Mouse (Mus musculus) brain, embryonic 14.5 days (tissue): ENCODE measurements around the gene Erbb4. TPM values are rescaled to one million over a fixed set of nuclear protein-coding genes. Genes with fewer than 3 reads are reported as not detected.

ENCODE experiments used
- DNase-seq: peaks from one replicate; pipeline ENCODE4 v3.0.0-alpha.2; 2011; ENCODE audit warnings: low read depth
- CTCF ChIP-seq: fragments of 200-500 bp; IDR thresholded peaks from 2 replicates; pipeline ENCODE4 v1.5.1; 2012; ENCODE audit warnings: inconsistent platforms, mild to moderate bottlenecking, moderate library complexity, borderline replicate concordance; ENCODE audit not compliant: insufficient read depth, insufficient read length; ENCODE audit errors: extremely low read depth
- POLR2A ChIP-seq: fragments of 200-500 bp; IDR thresholded peaks from 2 replicates; pipeline ENCODE4 v1.6.1; 2012; ENCODE audit warnings: mild to moderate bottlenecking, inconsistent platforms, borderline replicate concordance; ENCODE audit not compliant: poor library complexity, insufficient read depth, insufficient read length, severe bottlenecking; ENCODE audit errors: extremely low read depth
- polyA plus RNA-seq: library from polyadenylated mRNA; depleted of rRNA; stranded (reverse); fragments of >200 nt; gene quantifications from 2 replicates; pipeline ENCODE4 v1.2.3, GENCODE M21; 2012

Gene Erbb4
- polyA plus RNA-seq, 1 experiment, result 12.2 TPM

DNA sequence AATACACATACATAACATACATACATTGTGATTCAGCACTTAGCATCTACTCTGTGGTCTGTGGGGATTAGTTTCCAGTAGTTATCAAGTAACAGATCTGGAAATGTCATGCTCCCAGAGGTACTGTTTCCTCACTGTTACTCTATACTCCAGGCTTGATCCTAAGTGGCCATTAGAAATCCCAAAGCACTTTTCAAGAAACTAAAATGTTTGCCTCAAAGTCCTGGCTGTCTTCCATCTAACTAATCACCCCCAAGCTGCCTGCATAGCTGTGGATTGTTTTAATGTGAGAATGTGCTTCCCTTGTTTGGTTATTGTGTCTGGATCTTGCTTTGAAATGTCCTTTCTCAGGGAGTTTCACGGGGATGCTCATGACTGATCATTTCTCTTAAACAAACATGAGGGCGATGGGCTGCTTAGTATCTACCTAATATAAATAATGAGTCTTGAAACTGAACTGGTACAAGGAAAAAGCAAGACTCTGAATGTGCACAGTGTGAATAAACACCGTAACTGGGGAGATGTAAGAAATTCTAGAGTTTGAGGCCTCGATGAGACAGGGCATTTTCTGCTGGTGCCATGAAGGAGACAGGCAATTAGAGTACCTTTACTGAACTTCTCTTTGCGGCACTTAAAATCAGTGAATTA is 683.4 kb downstream of the Erbb4 start:
- DNase-seq, result peak; percentile 49

DNA sequence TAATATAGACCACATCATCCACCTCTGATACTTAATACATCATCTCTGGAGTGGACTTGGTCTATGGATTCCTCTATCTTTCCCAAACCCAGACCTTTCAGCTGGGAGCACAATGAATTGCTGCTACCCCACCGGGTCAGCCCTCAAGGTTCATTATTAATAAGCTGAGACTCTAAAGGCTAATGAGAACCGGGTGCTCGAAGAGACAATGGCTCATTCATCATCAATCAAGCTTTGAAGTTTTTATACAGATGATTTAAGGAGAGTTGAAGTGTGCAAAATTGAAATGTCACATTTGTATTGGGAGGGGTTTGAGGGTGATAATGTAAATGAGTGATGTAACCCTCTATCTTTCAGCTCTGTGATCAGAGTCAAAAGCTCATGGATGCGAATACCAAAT is 706.7 kb downstream of the Erbb4 start:
- TF ChIP-seq CTCF (no peak), POLR2A (no peak)
- DNase-seq, result peak; percentile 61

More for the DNA sequence above, 683.4 kb downstream of the Erbb4 start:
- TF ChIP-seq CTCF (no peak), POLR2A (no peak)

DNA sequence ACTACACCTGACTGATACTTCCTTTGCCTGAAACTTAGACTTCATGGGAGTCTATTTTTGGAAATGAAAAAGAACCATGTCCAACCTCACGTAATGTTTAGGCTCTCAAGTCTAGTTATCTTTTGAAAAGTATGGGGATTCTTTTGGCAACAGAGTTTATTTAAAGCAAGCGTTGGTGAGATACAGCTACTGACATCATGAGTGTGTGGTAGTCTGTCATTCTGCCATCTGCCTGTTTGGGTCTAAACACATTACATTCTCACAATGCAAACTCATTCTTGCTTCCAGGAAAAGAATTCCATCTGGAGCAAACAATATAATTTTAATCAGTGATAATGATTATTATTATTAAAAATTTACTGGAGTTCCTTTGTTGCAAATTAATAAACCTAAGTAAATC is 736.3 kb downstream of the Erbb4 start:
- no peak for TF ChIP-seq POLR2A
- no peak for TF ChIP-seq CTCF
- DNase-seq, result peak; percentile 34

DNA sequence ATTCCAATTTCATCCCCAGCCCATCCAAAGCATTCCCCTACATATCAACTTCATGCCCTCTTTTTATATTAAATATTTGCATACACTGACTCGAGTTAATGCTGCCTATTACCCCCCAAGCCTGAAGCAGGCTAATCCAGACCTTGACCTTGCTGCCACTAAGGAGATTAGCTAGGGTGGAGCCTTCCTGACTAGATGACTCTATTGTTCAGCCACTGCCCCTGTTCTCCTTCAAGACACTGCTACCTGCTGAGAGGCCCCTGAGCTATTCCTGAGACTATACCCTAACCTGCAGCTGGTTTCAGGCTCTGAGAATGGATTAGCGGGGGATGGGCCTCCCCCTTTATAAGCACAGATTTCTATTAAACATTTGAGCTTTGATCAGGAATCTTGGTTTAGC is 774.1 kb downstream of the Erbb4 start:
- no peak for DNase-seq
- no peak for TF ChIP-seq CTCF
- TF ChIP-seq POLR2A, result no peak

DNA sequence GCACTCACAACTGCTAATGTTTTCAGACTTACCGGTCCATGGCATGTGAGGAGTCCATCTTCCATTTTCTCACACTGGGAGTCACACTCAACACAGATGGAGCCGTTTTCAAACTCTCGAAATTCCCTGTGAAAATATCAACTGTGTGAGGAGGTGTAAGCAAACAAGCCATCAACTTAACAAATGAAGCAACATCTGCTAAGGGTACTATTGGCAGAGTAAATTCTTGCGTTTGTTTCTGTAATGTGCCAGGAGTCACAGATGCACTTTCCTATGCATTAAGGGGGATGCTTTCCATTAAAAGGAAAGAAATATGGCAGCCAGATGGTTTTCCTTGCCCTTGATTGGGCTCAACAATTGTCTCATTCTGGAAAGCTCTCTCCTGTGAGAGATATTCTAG is 802.0 kb downstream of the Erbb4 start:
- DNase-seq, result peak; percentile 90
- TF ChIP-seq POLR2A, result no peak
- TF ChIP-seq CTCF, result no peak

DNA sequence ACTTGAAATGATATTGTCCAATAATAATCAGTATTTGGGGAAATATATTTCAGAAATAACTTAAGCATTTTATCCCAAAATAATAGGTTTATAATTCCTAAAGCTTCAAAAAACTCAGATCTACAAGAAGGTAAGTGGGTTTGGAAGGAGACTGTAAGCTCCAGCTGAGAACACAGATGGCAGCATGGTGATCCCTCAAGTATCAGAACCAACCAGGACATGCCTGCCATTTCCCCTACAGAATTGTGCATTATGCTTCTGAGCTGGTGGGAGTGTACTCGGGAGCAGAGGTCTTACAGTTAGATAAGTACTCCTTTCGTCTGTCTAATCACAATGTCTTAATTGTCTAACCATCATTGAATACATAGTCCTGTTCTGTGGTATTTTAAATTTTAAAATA is 823.4 kb downstream of the Erbb4 start:
- TF ChIP-seq CTCF (no peak), POLR2A (no peak)
- no peak for DNase-seq

DNA sequence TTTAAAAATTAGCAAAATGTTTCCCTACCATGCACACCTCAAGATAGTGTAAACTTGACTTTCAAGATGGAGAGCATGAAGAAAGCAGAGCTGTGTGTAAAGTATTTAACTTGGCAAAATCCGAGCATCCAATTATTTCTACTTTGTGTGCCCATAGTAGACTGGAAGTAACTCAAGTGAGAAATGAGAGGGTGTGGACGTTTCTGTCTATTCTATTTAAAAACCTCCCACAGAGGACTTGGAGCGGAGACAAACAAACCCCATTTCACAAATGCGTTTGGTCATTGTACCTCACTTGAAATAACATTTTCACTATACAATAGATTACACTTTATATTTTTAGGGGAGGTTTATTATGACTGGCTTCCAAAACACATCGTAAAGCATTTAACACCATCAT is 832.0 kb downstream of the Erbb4 start:
- peak; percentile 68 for DNase-seq
- TF ChIP-seq POLR2A, result no peak
- TF ChIP-seq CTCF, result no peak

DNA sequence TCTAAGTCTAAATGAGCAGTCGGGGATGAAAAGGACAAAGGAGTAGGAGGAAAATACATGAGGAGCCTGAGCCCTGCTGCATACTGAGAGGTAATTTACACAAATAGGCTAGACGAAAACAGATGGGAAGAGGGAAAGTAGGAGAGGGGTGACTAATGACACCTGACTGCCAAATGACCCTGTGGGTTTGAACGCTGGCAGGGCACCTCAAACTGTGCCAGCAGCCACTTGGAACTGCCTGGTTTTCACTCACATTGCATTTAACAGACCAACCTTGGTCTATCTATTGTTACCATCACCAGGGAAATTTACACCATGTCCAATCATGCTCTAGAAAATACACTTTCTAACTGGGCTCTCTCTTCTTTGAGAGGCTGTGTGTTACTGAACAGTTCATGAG is 929.3 kb downstream of the Erbb4 start:
- TF ChIP-seq POLR2A (no peak), CTCF (no peak)
- peak; percentile 86 for DNase-seq

DNA sequence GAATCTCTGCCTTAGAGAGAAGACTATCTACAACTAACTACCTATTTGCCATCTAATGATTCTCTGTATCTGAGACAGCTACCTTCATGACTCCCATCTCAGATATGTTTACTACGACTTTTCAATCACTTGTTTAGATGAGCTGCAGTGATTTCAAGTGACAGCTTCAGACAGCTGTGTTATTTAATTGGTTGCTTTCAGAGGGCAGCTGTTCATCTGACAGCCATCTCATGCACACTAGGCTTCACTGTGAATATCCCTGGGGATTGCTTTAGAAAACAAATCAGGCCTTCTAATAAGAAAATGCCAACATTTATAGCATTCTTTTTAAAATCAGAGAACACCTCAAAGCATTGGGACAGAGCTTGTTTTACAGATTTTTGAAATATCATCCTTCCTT is 952.6 kb downstream of the Erbb4 start:
- DNase-seq, result peak; percentile 61
- TF ChIP-seq CTCF (no peak), POLR2A (no peak)

DNA sequence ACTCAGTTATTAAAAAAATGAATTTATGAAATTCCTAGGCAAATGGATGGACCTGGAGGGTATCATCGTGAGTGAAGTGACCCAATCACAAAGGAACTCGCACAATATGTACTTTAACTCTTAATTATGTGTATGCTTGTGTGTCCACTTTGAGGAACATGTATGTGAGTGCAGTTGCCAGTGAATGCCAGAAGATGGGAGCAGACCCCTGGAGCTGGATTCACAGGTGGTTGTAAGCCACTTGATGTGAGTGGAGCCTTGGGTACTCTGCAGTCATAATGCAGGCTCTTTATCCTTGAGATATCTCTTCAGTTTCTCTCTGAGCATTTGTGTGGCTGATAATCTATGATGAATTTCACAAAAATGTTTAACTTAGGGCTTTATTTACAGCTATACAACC is 957.3 kb downstream of the Erbb4 start:
- DNase-seq, result no peak
- TF ChIP-seq POLR2A (no peak), CTCF (no peak)

DNA sequence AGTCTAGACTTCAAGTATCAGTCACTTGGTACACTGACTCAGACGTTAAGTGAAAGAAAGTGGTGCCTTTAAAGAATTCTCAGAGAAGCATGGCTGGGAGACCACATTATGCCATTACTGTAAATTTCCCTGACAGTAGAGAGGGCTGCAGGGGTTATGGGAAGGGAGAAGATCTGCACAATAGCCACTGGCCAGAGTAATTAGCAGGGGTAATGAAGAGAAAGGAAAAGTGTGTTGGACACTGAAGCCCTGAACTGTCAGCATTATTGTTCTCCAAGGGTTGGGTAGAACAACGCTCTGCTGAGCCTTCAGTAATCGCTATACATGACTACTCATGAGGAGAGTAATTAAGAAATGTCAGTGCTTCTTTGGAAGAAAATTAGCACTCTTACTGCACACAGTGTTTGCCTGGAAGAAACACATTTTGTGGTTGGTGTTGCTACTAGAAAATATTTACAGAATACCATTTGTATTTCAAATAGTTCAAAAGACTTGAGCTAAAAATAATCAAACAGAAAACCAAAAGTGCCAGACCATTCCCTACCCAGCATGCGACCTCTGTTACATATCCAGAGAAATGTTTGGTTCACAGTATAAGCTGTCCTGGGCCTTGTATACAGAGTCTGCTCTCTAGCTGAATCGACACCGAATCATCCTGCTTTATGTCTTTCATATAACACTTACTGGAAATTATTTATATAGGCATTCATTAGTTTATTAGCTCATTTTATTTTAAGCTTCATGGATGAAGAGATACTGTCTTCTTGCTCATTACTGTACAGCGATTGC is 965.1 kb downstream of the Erbb4 start:
- TF ChIP-seq CTCF, result no peak
- TF ChIP-seq POLR2A, result no peak
- DNase-seq, result peak; percentile 83

DNA sequence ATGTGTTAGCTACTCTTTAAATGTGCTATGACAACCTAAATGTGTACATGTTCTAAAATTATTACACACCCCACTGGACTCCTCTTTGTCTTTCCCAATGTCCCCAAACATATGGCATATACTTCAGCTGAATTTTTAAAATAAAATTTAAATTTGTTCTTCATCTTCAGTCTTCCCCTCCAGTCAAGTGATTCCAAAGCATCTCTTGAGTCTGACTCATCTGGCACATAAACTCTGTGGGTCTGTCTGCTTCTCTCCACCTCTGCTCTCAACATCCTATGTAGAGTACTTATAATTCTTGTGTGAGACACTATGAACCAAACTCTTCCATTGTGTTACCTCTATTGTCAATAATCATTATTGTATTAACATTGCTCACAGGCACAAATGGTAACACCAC is 972.9 kb downstream of the Erbb4 start:
- DNase-seq, result no peak
- TF ChIP-seq CTCF (no peak), POLR2A (no peak)
